In the genomic region with DNA sequence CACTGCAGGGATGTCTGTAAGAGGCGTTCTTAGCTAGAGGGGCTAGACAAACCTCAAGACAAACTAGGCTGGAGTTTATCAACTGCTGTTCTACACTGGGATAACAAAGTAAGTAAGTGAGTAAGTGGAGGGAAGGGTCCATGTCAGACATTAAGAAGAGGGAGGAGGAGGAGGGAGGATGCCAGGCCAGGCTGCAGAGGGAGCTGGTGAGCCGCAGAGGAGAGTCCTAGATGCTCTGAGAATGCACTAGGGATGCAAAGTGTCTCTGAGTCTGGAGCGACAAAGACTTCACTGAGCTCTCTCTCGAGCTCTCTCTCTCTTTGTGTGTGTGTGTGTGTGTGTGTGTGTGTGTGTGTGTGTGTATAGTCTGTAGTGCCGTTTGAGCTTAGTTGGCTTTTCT, we compare ENCODE assay signal across 9 mouse cellular contexts. TPM values are rescaled to one million over a fixed set of nuclear protein-coding genes. Genes with fewer than 3 reads are reported as not detected.
DNase-seq lines count a peak whose midpoint lies in the region; ATAC-seq lines count a peak whose summit lies in the region.
"Had no signal": no experiment of that assay in that cellular context is flagged by ENCODE, and none has a peak within 500 bp of the region (broad histone marks: within the 10 kb centered on the region; RNA-seq: fewer than 3 reads in every experiment).

No protein-coding gene starts in this region.

- no peaks in the 10 kb centered on the region for H3K27me3 ChIP-seq in forebrain, embryonic 15.5 days

- H3K4me1 ChIP-seq in forebrain, embryonic 15.5 days, result no peaks in the 10 kb centered on the region

- no peak overlapping the region for H3K4me3 ChIP-seq in forebrain, embryonic 15.5 days

- peak; percentile 80 for ATAC-seq in megakaryocyte progenitor cell, adult 5-6 weeks (replicated peaks; ENCODE audit: poor library complexity)
- no peak for ATAC-seq in granulocyte monocyte progenitor cell, adult 5-6 weeks (replicated peaks; ENCODE audit: poor library complexity, severe bottlenecking)
- no peak for ATAC-seq in forebrain, embryonic 15.5 days (replicated peaks)

- 2% methylated on average over 5 of the region's 5 CpGs for WGBS in forebrain, embryonic 15.5 days

- no peaks in the 10 kb centered on the region for H3K9me3 ChIP-seq in forebrain, embryonic 15.5 days

- no peaks in the 10 kb centered on the region for H3K36me3 ChIP-seq in forebrain, embryonic 15.5 days

- H3K9ac ChIP-seq in forebrain, embryonic 15.5 days (replicated peaks), result no peak overlapping the region

- no peak overlapping the region for H3K27ac ChIP-seq in forebrain, embryonic 15.5 days (replicated peaks)

- H3K4me2 ChIP-seq in forebrain, embryonic 15.5 days (replicated peaks), result no peak overlapping the region

- DNase-seq in adrenal gland, postnatal 14 days, result peak; percentile 32
- no peak for DNase-seq in adrenal gland, adult 8-10 months
- peak; percentile 30 to 47 for DNase-seq in left cerebral cortex, adult 18-20 months (ENCODE audit: low spot score in 2 of 2)
- no peak for DNase-seq in left cerebral cortex, adult 11 months (ENCODE audit: low spot score)
- DNase-seq in ES-CJ7 (ENCODE audit: low read depth, low spot score), result peak; percentile 69

RNA-seq across cellular contexts. Expression of gene Snai1, which starts 9.7 kb away (rescaled TPM):
- total RNA-seq in adrenal gland, postnatal 14 days (2021), result 7.2 and 10.6 TPM in 2 replicates
- total RNA-seq in adrenal gland, adult 8-10 months (2022), result 1 to 10 TPM; 6.5 to 9.1 (median 7.6) TPM
- 1 to 10 TPM; 1.1 to 1.2 TPM for total RNA-seq in left cerebral cortex, adult 18-20 months (2021)
- not detected in 2 replicates for total RNA-seq in megakaryocyte progenitor cell, adult 5-6 weeks (2015)
- total RNA-seq in megakaryocyte progenitor cell, adult 5-6 weeks (2017), result 0.33 and 0.44 TPM in 2 replicates
- total RNA-seq in granulocyte monocyte progenitor cell, adult 5-6 weeks (2014; fragmentation: Nextera tagmentation), result not detected in 2 replicates
- not detected in 2 replicates for total RNA-seq in granulocyte monocyte progenitor cell, adult 5-6 weeks (2017)
- polyA plus RNA-seq in forebrain, embryonic 15.5 days (2015; fragmentation: Nextera tagmentation; extraction: Ambion mirVana), result 2.1 and 2.7 TPM in 2 replicates
- total RNA-seq: monocyte, adult 5-6 weeks had no signal

RNA-seq across cellular contexts. Expression of gene Spata2, which starts 35.6 kb away (rescaled TPM):
- 30.1 and 32.5 TPM in 2 replicates for total RNA-seq in adrenal gland, postnatal 14 days (2021)
- 10 to 100 TPM; 34.8 to 49.8 (median 38.9) TPM for total RNA-seq in adrenal gland, adult 8-10 months (2022)
- total RNA-seq in left cerebral cortex, adult 18-20 months (2021), result 10 to 100 TPM; 76.0 to 84.0 TPM
- 10.5 and 11.8 TPM in 2 replicates for total RNA-seq in megakaryocyte progenitor cell, adult 5-6 weeks (2015)
- total RNA-seq in megakaryocyte progenitor cell, adult 5-6 weeks (2017), result 7.4 and 7.7 TPM in 2 replicates
- total RNA-seq in granulocyte monocyte progenitor cell, adult 5-6 weeks (2014; fragmentation: Nextera tagmentation), result 11.5 and 24.7 TPM in 2 replicates
- 7.4 and 8.1 TPM in 2 replicates for total RNA-seq in granulocyte monocyte progenitor cell, adult 5-6 weeks (2017)
- polyA plus RNA-seq in forebrain, embryonic 15.5 days (2015; fragmentation: Nextera tagmentation; extraction: Ambion mirVana), result 32.1 and 32.6 TPM in 2 replicates

RNA-seq across cellular contexts. Expression of gene Rnf114, which starts 35.8 kb away (rescaled TPM):
- total RNA-seq in adrenal gland, postnatal 14 days (2021), result 57.6 and 62.9 TPM in 2 replicates
- 100 to 1,000 TPM in 2 of 4 experiments, 10 to 100 TPM in 2; 74.5 to 110 (median 100) TPM for total RNA-seq in adrenal gland, adult 8-10 months (2022)
- total RNA-seq in left cerebral cortex, adult 18-20 months (2021), result 10 to 100 TPM; 57.9 to 58.9 TPM
- 31.5 and 39.0 TPM in 2 replicates for total RNA-seq in megakaryocyte progenitor cell, adult 5-6 weeks (2015)
- 18.7 and 18.9 TPM in 2 replicates for total RNA-seq in megakaryocyte progenitor cell, adult 5-6 weeks (2017)
- 39.8 and 49.3 TPM in 2 replicates for total RNA-seq in granulocyte monocyte progenitor cell, adult 5-6 weeks (2014; fragmentation: Nextera tagmentation)
- total RNA-seq in granulocyte monocyte progenitor cell, adult 5-6 weeks (2017), result 24.3 and 25.7 TPM in 2 replicates
- polyA plus RNA-seq in forebrain, embryonic 15.5 days (2015; fragmentation: Nextera tagmentation; extraction: Ambion mirVana), result 132 TPM in 2 replicates

Comparison
In these comparisons a context has a peak if more than half of its experiments do, and no peak if none do; other contexts are left out.
1. DNase-seq: peak in adrenal gland, postnatal 14 days (single experiment), left cerebral cortex, adult 18-20 months (2 of 2) and ES-CJ7 (single experiment); none in adrenal gland, adult 8-10 months (single experiment) and left cerebral cortex, adult 11 months (single experiment).